Mouse (Mus musculus) G1E (cell line): ENCODE measurements around the gene Dusp16. TPM values are rescaled to one million over a fixed set of nuclear protein-coding genes. Genes with fewer than 3 reads are reported as not detected.

ENCODE experiments used
- ATAC-seq: 2 replicates; pipeline ENCODE4 v1.8.0; 2016; ENCODE audit warnings: mild to moderate bottlenecking; ENCODE audit not compliant: insufficient number of reproducible peaks, poor library complexity, low FRiP score, severe bottlenecking; ENCODE audit errors: extremely low read depth
- DNase-seq: peaks from one replicate; pipeline ENCODE4 v3.0.0; 2012; ENCODE audit warnings: low spot score
- H3K27me3 ChIP-seq: 2 replicates; pipeline ENCODE4 v1.6.1; 2012; ENCODE audit warnings: mild to moderate bottlenecking, low read length, inconsistent platforms; ENCODE audit not compliant: insufficient read depth
- H3K36me3 ChIP-seq: replicated peaks from 2 replicates; pipeline ENCODE3; 2012; ENCODE audit warnings: mild to moderate bottlenecking, inconsistent platforms
- H3K4me1 ChIP-seq: 2 replicates; pipeline ENCODE4 v1.6.1; 2012; ENCODE audit warnings: low read depth, low read length, inconsistent platforms, mixed read lengths; ENCODE audit not compliant: insufficient read depth
- H3K4me3 ChIP-seq: 2 replicates; pipeline ENCODE4 v1.5.1; 2012; ENCODE audit warnings: low read depth, mild to moderate bottlenecking, inconsistent platforms, low read length, moderate library complexity, mixed read lengths
- H3K9me3 ChIP-seq: replicated peaks from 2 replicates; pipeline ENCODE4 v1.6.1; 2012; ENCODE audit warnings: inconsistent platforms
- CTCF ChIP-seq: IDR thresholded peaks from 2 replicates; pipeline ENCODE4 v1.5.1; 2012; ENCODE audit warnings: low read depth, low read length, inconsistent platforms, mixed read lengths
- GATA1 ChIP-seq: IDR thresholded peaks from 2 replicates; pipeline ENCODE4 v1.6.1; 2012; ENCODE audit warnings: borderline replicate concordance, low read length, inconsistent platforms, mixed read lengths
- GATA2 ChIP-seq: IDR thresholded peaks from 2 replicates; pipeline ENCODE4 v1.6.1; 2012; ENCODE audit warnings: low read depth, low read length, inconsistent platforms, borderline replicate concordance
- POLR2AphosphoS5 ChIP-seq: IDR thresholded peaks from 2 replicates; pipeline ENCODE4 v1.6.1; 2012; ENCODE audit warnings: low read depth, low read length, inconsistent platforms; ENCODE audit not compliant: insufficient replicate concordance
- TAL1 ChIP-seq: conservative IDR thresholded peaks from 2 replicates; pipeline ENCODE4 v1.6.1; 2012; ENCODE audit warnings: low read depth, low read length, inconsistent platforms, mixed read lengths
- polyA plus RNA-seq: library from polyadenylated mRNA; stranded (reverse); fragments of >175 nt; gene quantifications from 2 replicates; pipeline ENCODE4 v1.2.3, GENCODE M21; 2012
- total RNA-seq, 2 experiments: library from RNA; stranded (forward) in 1 of 2; stranded (reverse) in 1 of 2; fragments of 200-1000 nt in 1 of 2; fragments of >200 nt in 1 of 2; fragmentation: Nextera tagmentation in 1 of 2; gene quantifications; 2 replicates each; pipeline ENCODE4 v1.2.3; 2014 to 2017

Dusp16 gene
- total and polyA plus RNA-seq, 3 experiments = 5.2 to 55.5 (median 15.0) TPM

- ATAC-seq (no peak; the same call in 1 of the 2 replicates), DNase-seq (no peak)
- Histone ChIP-seq H3K9me3 (no peaks in the 10 kb centered on the region), H3K4me3 (peak overlapping the region; percentile 24; the same call in 1 of the 2 replicates), H3K27me3 (no peaks in the 10 kb centered on the region), H3K36me3 (peaks cover 9% of the 10 kb centered on the region), H3K4me1 (peaks cover 27% of the 10 kb centered on the region)
- TF ChIP-seq POLR2AphosphoS5 = no peak
- TF ChIP-seq TAL1 = no peak
Measured at GRCm38 (mm10) chr6:134781494-134781913, 10.9 kb downstream of the Dusp16 start.

- H3K9me3 ChIP-seq = no peaks in the 10 kb centered on the region
- ATAC-seq (no peak; the same call in 1 of the 2 replicates), DNase-seq (no peak)
- H3K27me3 ChIP-seq = no peaks in the 10 kb centered on the region
- TF ChIP-seq POLR2AphosphoS5 = no peak
- TF ChIP-seq TAL1 = no peak
- TF ChIP-seq CTCF = no peak
- TF ChIP-seq GATA1 = no peak
- no peak for TF ChIP-seq GATA2
- H3K4me3 ChIP-seq = no peak overlapping the region
- H3K36me3 ChIP-seq = peaks cover 9% of the 10 kb centered on the region
- H3K4me1 ChIP-seq = peaks cover 28% of the 10 kb centered on the region
Measured at GRCm38 (mm10) chr6:134780024-134780423, 12.4 kb downstream of the Dusp16 start.

DNA sequence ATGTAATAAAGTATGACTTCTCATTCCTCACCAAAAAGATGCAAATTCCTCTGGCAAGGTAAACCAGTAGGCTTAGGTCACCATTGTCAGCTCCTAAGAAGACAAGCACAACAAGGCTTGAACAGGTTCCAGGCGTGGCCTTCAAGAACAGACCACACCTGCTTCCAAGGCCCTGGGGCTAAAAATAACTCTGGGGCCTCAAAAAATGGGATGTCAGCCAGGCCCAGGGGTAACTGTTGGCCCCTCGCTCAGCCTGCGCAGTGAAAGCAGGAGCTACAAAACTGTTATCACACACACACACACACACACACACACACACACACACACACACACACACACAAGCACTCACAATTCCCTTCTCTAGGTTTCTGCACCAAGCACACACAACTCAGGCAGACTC, 18.5 kb downstream of the Dusp16 start:
- Histone ChIP-seq H3K4me3 (no peak overlapping the region), H3K36me3 (peaks cover 10% of the 10 kb centered on the region), H3K27me3 (no peaks in the 10 kb centered on the region), H3K4me1 (peaks cover 28% of the 10 kb centered on the region), H3K9me3 (no peaks in the 10 kb centered on the region)
- peak; percentile 66 for ATAC-seq
- peak; percentile 46 for DNase-seq
- TF ChIP-seq POLR2AphosphoS5 (no peak), CTCF (no peak), TAL1 (no peak), GATA2 (no peak), GATA1 (no peak)

DNA sequence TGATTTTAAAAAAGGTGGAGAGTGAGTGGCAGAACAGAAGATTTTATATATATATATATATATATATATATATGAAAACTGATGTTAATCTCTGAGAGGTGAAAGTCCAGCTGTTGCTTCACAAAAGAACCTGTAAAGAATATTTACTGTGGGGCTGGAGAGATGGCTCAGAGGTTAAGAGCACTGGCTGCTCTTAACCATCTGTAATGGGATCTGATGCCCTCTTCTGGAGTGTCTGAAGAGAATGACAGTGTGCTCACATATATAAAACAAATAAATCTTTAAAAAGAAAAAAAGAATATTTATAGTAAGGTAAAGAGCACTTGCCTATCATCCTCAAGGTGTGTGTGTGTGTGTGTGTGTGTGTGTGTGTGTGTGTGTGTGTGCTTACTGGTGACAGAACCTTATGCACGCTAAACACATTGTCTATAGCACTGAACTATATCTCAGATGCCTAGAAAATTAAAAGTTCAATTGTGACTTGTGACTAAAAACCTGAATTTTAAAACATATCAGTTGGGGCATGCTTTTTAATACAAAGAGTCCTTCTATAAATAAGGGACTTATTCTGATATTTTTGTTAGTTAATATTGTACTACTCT, 19.0 kb downstream of the Dusp16 start:
- no peak for ATAC-seq
- H3K4me1 ChIP-seq = peaks cover 28% of the 10 kb centered on the region

DNA sequence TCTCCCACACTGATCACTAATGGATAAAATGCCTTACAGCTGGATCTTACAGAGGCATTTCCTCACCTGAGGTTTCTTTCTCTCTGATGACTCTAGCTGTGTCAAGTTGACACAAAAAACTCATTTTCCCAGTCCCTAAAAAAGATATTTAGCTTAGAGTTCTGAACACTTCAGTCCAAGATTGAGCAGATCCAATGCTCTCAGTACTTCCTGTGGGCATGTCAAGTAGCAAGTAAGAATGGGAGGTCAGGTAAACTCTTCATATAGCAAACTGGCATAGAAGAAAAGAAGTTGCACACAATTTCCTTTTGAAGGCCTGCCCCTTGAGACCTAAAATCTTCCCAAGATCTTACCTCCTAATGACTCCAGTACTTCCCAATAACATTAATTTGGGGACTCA, 22.1 kb downstream of the Dusp16 start:
- Histone ChIP-seq H3K36me3 (peaks cover 14% of the 10 kb centered on the region), H3K9me3 (no peaks in the 10 kb centered on the region), H3K27me3 (no peaks in the 10 kb centered on the region), H3K4me3 (no peak overlapping the region), H3K4me1 (peaks cover 31% of the 10 kb centered on the region)
- no peak for TF ChIP-seq TAL1
- ATAC-seq (no peak), DNase-seq (no peak)

More for the DNA sequence above, 19.0 kb downstream of the Dusp16 start:
- TF ChIP-seq GATA2 = no peak
- TF ChIP-seq GATA1 = no peak
- no peak for TF ChIP-seq TAL1
- no peak for DNase-seq
- no peaks in the 10 kb centered on the region for H3K27me3 ChIP-seq
- H3K4me3 ChIP-seq = no peak overlapping the region
- no peaks in the 10 kb centered on the region for H3K9me3 ChIP-seq
- H3K36me3 ChIP-seq = peaks cover 10% of the 10 kb centered on the region

DNA sequence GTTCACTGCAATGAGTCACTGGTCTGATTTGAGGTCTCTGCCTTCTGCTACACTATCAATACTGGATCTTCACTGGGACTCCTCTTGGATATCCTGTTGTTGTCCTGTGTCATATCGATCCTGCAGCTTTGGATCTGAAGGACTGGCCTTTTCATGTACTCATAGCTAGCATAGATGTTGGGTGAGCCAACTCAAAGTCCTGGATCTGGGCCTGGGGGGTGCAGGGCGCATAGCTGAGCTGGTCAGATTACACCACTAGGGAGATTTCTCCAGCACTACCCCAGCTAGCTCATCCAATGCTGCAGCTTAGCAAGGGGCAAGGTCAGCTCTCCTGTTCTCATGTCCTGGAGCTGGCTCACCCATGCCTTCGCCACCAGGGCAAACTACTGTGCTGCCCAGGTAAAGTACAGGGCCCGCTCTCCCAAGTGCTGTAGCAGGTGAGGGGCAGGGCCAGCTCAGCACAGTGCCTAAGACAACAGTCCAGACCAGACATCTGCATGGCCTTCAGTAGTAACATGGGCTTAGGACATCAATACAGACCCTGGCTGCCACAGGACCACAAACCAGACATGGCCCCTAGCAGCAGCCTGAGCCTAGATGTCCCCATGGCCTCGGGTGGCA, 27.9 kb downstream of the Dusp16 start:
- Histone ChIP-seq H3K4me3 (no peak overlapping the region), H3K36me3 (peaks cover 24% of the 10 kb centered on the region), H3K9me3 (no peaks in the 10 kb centered on the region), H3K4me1 (peaks cover 14% of the 10 kb centered on the region; the same call in 1 of the 2 replicates), H3K27me3 (no peaks in the 10 kb centered on the region)
- ATAC-seq = no peak
- DNase-seq = no peak
- TF ChIP-seq GATA1 (no peak), GATA2 (no peak), POLR2AphosphoS5 (no peak), CTCF (no peak), TAL1 (no peak)

- TF ChIP-seq GATA1 = no peak
- TF ChIP-seq TAL1 = no peak
- no peak for TF ChIP-seq GATA2
- TF ChIP-seq CTCF = no peak
- TF ChIP-seq POLR2AphosphoS5 = no peak
- no peaks in the 10 kb centered on the region for H3K27me3 ChIP-seq
Measured at GRCm38 (mm10) chr6:134763436-134763835, 29.0 kb downstream of the Dusp16 start.

More at GRCm38 (mm10) chr6:134763436-134763835, 29.0 kb downstream of the Dusp16 start:
- peaks cover 28% of the 10 kb centered on the region for H3K36me3 ChIP-seq
- ATAC-seq (no peak), DNase-seq (no peak)
- H3K4me1 ChIP-seq = peaks cover 14% of the 10 kb centered on the region; the same call in 1 of the 2 replicates
- no peak overlapping the region for H3K4me3 ChIP-seq
- H3K9me3 ChIP-seq = no peaks in the 10 kb centered on the region
